Mouse (Mus musculus) hindbrain, embryonic 14.5 days (tissue): ENCODE data around the gene Lemd1. TPM values are rescaled to one million over a fixed set of nuclear protein-coding genes. Genes with fewer than 3 reads are reported as not detected.

Experiments
- ATAC-seq: fragments of 200-750 bp; cut with Nextera tagmentation; 2 replicates; pipeline ENCODE4 v1.8.0; 2017; ENCODE audit warnings: moderate number of reproducible peaks, mild to moderate bottlenecking, moderate TSS enrichment, moderate library complexity; ENCODE audit not compliant: low FRiP score
- DNase-seq: peaks from one replicate; pipeline ENCODE4 v3.0.0-alpha.2; 2015; ENCODE audit warnings: low spot score
- H3K27ac ChIP-seq: fragments of 300-500 bp; sonication (generic); 2 replicates; pipeline ENCODE4 v1.5.1; 2014; ENCODE audit warnings: mild to moderate bottlenecking, moderate library complexity
- H3K27me3 ChIP-seq: fragments of 300-500 bp; sonication (generic); 2 replicates; pipeline ENCODE4 v1.6.1; 2014; ENCODE audit warnings: mild to moderate bottlenecking, low read length, mixed read lengths; ENCODE audit not compliant: control insufficient read depth, insufficient read depth
- H3K36me3 ChIP-seq: fragments of 300-500 bp; sonication (generic); replicated peaks from 2 replicates; pipeline ENCODE4 v1.6.1; 2014; ENCODE audit not compliant: control insufficient read depth, insufficient read depth
- H3K4me1 ChIP-seq: fragments of 300-500 bp; sonication (generic); replicated peaks from 2 replicates; pipeline ENCODE4 v1.6.1; 2014; ENCODE audit warnings: antibody characterized with exemption, low read length, mixed read lengths; ENCODE audit not compliant: control insufficient read depth, insufficient read depth
- H3K4me2 ChIP-seq: fragments of 300-500 bp; sonication (generic); replicated peaks from 2 replicates; pipeline ENCODE4 v1.6.1; 2014; ENCODE audit warnings: mild to moderate bottlenecking, moderate library complexity
- H3K4me3 ChIP-seq: fragments of 300-500 bp; sonication (generic); replicated peaks from 2 replicates; pipeline ENCODE4 v1.5.1; 2014; ENCODE audit warnings: mild to moderate bottlenecking, low read length
- H3K9ac ChIP-seq: fragments of 300-500 bp; sonication (generic); 2 replicates; pipeline ENCODE4 v1.6.1; 2014
- H3K9me3 ChIP-seq: fragments of 300-500 bp; sonication (generic); 2 replicates; pipeline ENCODE4 v1.6.1; 2016; ENCODE audit warnings: low read length; ENCODE audit not compliant: control insufficient read depth
- WGBS: fragments of 180-500 bp; shearing (Covaris S2); extraction: QIAGEN DNeasy Blood & Tissue Kit; methylation state at CpG from one replicate; pipeline ENCODE4 v1.1.7; 2014; 5-methylcytosine and 5-hydroxymethylcytosine counted together
- polyA plus RNA-seq: library from polyadenylated mRNA; unstranded; fragments of >200 nt; fragmentation: Nextera tagmentation; extraction: Ambion mirVana; gene quantifications from 2 replicates; pipeline ENCODE4 v1.2.1, GENCODE M21; 2014

The Lemd1 gene
- polyA plus RNA-seq, 1 experiment from 2014 or later = 22.1 TPM

DNA sequence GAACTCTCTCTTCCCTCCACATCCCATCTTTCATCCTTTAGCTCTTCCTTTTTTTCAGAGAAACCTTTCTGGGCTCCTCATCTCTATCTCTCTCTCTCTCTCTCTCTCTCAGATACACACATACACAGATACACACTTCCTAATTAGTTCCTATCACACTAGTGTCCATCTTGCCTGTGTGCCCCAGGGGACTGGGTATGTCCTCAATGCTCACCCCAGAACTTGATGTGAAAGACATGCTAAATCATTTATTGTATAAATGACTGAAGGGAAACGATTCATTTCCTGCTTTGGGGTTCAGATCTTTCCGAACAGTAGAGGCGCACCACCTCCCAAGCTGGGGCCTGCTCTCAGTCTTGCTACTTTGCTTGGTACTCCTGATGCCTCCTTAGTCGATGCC is 2.0 kb upstream of the Lemd1 start:
- peak overlapping the region; percentile 87 for H3K4me3 ChIP-seq
- H3K4me1 ChIP-seq = peaks cover 20% of the 10 kb centered on the region
- peak overlapping the region; percentile 83 for H3K4me2 ChIP-seq
- ATAC-seq (no peak), DNase-seq (no peak)
- H3K36me3 ChIP-seq = no peaks in the 10 kb centered on the region
- H3K27me3 ChIP-seq = no peaks in the 10 kb centered on the region
- H3K9me3 ChIP-seq = no peaks in the 10 kb centered on the region
- WGBS = 37% methylated on average over 4 of the region's 4 CpGs
- peak overlapping the region; percentile 95; the same call in 1 of the 2 replicates for H3K9ac ChIP-seq
- H3K27ac ChIP-seq = peak overlapping the region; percentile 99

DNA sequence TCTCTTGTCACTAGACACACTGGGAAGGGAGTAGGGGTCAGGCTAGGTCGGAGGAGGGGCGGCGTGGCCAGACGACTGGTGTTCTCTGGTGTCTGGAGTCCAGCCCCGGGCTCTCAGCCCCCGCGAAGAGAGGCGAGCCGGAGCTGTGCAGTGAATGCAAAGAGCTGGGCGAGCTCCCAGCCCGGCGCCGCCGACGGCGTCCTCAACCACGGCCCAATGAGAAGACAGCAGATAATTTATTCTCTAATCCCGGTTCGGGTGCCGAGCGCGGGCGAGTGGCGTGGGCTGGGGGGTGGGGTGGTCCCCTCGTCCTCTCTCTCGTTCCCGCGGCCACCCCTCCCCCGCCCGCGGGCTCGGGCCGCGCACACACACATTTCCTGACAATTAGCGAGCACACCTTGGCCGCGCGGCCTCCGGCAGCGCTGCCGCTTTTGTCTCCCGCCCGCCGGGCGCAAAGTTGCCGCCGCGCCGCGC is 1.2 kb upstream of the Lemd1 start:
- H3K27me3 ChIP-seq = no peaks in the 10 kb centered on the region
- H3K9me3 ChIP-seq = no peaks in the 10 kb centered on the region
- peak overlapping the region; percentile 83 for H3K4me2 ChIP-seq
- DNase-seq (peak; percentile 87), ATAC-seq (peak; percentile 81)
- 0% methylated on average over 48 of the region's 50 CpGs for WGBS
- H3K4me1 ChIP-seq = peaks cover 28% of the 10 kb centered on the region
- no peaks in the 10 kb centered on the region for H3K36me3 ChIP-seq
- H3K4me3 ChIP-seq = peak overlapping the region; percentile 87
- peak overlapping the region; percentile 95 for H3K9ac ChIP-seq
- peak overlapping the region; percentile 99 for H3K27ac ChIP-seq

DNA sequence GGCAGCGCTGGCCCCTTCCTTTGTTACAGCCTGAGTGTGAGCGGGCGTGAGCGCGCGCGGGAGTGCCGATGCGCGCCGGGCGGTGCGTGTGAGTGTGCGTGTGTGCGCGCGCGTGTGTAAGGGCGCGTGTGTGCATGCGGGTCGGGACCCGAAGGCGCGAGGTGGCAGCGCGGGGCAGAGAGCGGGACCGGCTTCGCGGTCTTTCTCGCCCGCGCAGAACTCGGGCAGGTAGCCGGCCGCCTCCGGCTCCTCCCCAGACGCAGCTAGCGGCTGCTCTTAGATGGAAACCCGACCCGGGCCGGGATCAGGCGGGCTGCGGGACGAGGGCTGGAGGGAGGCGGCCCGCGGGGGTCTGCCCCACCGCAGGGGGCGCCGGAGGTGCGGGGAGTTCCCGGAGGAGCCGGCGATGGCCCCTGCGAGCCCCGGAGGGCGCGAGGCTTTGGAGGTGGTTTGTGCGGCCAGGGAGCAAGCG is 574 bp upstream of the Lemd1 start:
- no peaks in the 10 kb centered on the region for H3K36me3 ChIP-seq
- H3K27me3 ChIP-seq = no peaks in the 10 kb centered on the region
- peaks cover 34% of the 10 kb centered on the region for H3K4me1 ChIP-seq
- peak; percentile 34 for ATAC-seq
- no peak for DNase-seq
- peak overlapping the region; percentile 95 for H3K9ac ChIP-seq
- H3K27ac ChIP-seq = peak overlapping the region; percentile 99
- no peaks in the 10 kb centered on the region for H3K9me3 ChIP-seq
- H3K4me3 ChIP-seq = peak overlapping the region; percentile 87
- WGBS = under 1% methylated on average over 49 of the region's 62 CpGs
- peak overlapping the region; percentile 83 for H3K4me2 ChIP-seq

DNA sequence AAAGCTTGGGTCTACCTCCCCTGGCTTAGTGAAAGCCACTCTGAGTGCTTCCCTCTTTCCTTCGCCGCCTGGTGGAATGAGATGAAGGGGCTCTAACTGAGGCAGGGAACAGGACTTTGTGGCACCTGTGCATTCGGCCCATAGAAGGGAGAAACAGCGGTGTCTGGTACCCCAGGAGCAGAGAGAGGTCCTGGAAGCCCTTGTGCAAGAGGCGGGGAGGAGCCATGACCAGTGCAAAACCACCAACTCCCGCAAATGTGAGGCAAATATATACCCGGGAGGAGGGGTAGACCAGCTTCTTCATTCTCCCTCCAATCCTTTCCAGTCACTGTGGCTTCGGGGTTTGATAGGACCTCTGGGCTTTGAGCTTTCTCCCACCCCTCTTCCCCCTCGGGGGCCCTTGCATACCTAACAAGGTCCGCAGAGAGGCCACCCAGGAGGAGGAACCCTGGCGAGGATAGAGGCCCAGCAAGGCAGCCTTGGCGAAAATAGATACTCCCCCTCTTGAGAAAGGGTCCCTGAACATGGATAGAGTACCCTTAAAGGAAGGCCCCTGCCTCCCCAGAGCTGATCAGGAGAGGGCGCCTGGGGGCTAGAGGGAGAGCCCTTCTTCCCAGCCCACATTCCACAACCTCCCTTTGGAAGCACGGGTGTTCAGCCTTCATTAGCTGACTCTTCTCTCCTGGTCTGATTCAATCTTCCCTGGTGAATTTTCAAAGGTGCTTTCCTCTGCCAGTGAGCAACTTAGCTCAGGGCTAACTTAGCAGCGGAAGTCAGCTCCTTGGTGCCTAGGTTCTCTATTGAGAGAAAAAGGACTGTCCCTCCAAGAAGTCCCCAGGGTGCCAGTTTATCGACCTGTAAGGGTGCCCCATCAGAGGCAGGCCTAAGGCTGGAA is 802 bp downstream of the Lemd1 start:
- Histone ChIP-seq H3K9ac (peak overlapping the region; percentile 95), H3K27me3 (no peaks in the 10 kb centered on the region), H3K36me3 (no peaks in the 10 kb centered on the region), H3K4me1 (peaks cover 48% of the 10 kb centered on the region), H3K4me3 (peak overlapping the region; percentile 87), H3K4me2 (peak overlapping the region; percentile 83), H3K27ac (peak overlapping the region; percentile 99), H3K9me3 (no peaks in the 10 kb centered on the region)
- 2% methylated on average over 16 of the region's 16 CpGs for WGBS
- ATAC-seq (peak; percentile 14; the same call in 1 of the 2 replicates), DNase-seq (no peak)

DNA sequence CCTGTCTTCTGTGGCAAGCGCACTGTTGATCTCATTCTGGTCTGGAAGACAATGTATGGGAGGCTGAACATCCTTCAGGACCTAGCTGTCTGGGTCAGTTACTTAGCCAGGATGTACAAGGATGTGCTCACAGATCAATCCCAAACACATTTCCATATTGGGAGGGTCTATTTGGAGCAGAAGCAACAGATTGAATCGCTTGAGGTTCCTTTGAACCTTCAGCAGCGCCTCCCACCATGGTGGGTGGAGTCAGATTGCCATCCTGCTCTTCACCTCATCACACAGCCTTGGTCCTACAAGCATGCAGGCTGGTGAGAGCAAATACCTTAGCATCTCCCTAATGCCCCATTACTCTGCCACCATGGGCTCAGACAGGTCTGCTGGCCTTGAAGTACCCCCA is 2.6 kb downstream of the Lemd1 start:
- peak overlapping the region; percentile 87 for H3K4me3 ChIP-seq
- DNase-seq (no peak), ATAC-seq (no peak)
- H3K4me2 ChIP-seq = peak overlapping the region; percentile 83
- H3K27ac ChIP-seq = peak overlapping the region; percentile 99; the same call in 1 of the 2 replicates
- peaks cover 66% of the 10 kb centered on the region for H3K4me1 ChIP-seq
- H3K36me3 ChIP-seq = no peaks in the 10 kb centered on the region
- H3K9ac ChIP-seq = peak overlapping the region; percentile 95
- no peaks in the 10 kb centered on the region for H3K27me3 ChIP-seq
- H3K9me3 ChIP-seq = no peaks in the 10 kb centered on the region
- 66% methylated on average over 3 of the region's 3 CpGs for WGBS

DNA sequence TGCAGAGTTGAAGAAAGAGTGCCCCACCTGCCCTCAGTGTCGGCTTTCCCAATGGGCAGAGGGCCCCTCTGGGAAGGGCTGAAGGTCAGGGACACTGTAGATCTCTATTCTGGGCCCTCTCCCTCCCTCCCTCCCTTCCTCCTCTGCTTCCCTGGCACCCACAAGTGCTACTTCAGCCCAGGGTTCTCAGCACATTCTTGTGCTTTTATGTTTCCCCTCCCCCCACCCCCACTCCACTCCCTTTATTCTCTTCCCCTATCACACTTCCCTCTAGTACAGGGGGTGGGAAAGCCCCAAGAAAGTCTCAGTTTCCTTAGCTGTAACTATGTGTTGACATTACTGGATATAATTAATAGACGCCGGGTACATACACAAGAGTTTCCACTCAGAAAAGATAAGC is 3.4 kb downstream of the Lemd1 start:
- H3K4me3 ChIP-seq = no peak overlapping the region
- ATAC-seq (no peak), DNase-seq (no peak)
- peaks cover 67% of the 10 kb centered on the region for H3K4me1 ChIP-seq
- H3K27ac ChIP-seq = no peak overlapping the region
- no peaks in the 10 kb centered on the region for H3K27me3 ChIP-seq
- H3K9ac ChIP-seq = peak overlapping the region; percentile 41
- H3K9me3 ChIP-seq = no peaks in the 10 kb centered on the region
- peak overlapping the region; percentile 83 for H3K4me2 ChIP-seq
- no peaks in the 10 kb centered on the region for H3K36me3 ChIP-seq
- WGBS = 53% methylated on average over 3 of the region's 3 CpGs

DNA sequence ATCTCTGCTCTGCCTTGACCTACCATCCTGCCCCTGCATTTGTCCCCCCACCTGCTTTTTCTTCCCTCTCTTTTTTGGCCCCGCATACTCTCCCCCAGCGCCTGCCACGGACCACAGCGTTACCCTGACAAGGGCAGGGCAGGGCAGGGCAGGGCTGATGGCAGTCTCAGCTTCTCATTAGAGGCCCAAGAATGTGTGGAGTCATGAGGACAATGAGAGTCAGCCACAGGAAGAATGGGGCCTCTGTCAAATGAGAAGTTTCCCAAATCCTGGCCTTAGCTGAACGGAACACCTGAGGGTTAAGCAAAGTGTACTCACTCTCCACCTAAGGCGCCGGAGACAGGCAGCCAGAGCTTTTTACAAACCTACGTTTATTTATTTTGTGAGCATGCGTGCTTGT is 3.9 kb downstream of the Lemd1 start:
- peak overlapping the region; percentile 83 for H3K4me2 ChIP-seq
- ATAC-seq = no peak
- no peaks in the 10 kb centered on the region for H3K27me3 ChIP-seq
- H3K36me3 ChIP-seq = no peaks in the 10 kb centered on the region
- no peak overlapping the region for H3K27ac ChIP-seq
- H3K4me1 ChIP-seq = peaks cover 71% of the 10 kb centered on the region
- no peak overlapping the region for H3K4me3 ChIP-seq
- H3K9me3 ChIP-seq = no peaks in the 10 kb centered on the region
- peak overlapping the region; percentile 41 for H3K9ac ChIP-seq
- DNase-seq = no peak
- 36% methylated on average over 9 of the region's 9 CpGs for WGBS

DNA sequence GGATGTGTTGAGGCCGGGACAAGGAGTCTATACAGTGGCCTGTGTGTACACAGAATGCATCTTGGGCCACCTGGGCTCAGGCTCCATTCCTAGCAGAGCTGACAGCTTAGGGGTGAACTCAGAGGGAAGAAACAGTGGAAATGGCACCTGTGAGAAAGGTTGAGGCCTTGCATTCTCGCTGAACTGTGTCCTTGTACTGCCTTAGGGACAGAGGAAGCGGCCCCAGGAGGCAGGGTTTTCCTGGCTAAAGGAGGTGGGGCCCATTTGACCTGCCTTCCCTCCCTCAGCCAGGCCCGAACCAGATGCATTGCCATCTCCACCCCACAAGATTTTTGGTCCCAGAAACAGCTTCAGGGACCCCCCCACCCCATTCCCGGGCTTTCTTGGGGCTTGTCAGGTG is 4.5 kb downstream of the Lemd1 start:
- no peak for ATAC-seq
- Histone ChIP-seq H3K4me2 (peak overlapping the region; percentile 83), H3K27ac (peak overlapping the region; percentile 9; the same call in 1 of the 2 replicates), H3K9me3 (no peaks in the 10 kb centered on the region), H3K4me1 (peaks cover 76% of the 10 kb centered on the region), H3K4me3 (no peak overlapping the region), H3K27me3 (no peaks in the 10 kb centered on the region), H3K36me3 (no peaks in the 10 kb centered on the region), H3K9ac (peak overlapping the region; percentile 41)
- no peak for DNase-seq
- 33% methylated on average over 5 of the region's 5 CpGs for WGBS

DNA sequence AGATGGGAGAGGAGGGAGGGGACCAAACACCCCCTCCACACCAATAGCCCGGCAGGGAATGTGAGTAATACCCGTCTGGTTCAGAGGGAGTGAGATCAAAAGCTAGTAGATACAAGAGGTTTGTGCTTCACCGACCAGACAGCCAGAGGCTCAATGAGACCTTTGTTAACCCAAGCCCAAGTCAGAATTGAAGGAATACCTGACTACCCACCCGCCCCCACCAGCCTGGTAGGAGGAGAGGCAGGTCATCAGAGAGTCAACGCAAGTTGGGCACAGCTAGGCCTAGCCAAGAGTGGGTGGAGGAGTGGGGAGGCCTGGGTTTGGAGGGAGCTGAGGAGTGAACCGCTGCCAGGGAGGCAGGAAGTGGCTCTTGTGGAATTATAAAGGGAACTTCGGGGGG is 5.1 kb downstream of the Lemd1 start:
- DNase-seq = no peak
- no peak overlapping the region for H3K4me3 ChIP-seq

More for the DNA sequence above, 5.1 kb downstream of the Lemd1 start:
- Histone ChIP-seq H3K27ac (no peak overlapping the region), H3K4me1 (peaks cover 83% of the 10 kb centered on the region), H3K9me3 (no peaks in the 10 kb centered on the region), H3K36me3 (no peaks in the 10 kb centered on the region), H3K9ac (peak overlapping the region; percentile 41), H3K27me3 (no peaks in the 10 kb centered on the region), H3K4me2 (peak overlapping the region; percentile 83)
- ATAC-seq = no peak
- WGBS = 8% methylated on average over 7 of the region's 7 CpGs
